Mouse (Mus musculus) ES-Bruce4 (cell line): Measurements from ENCODE around the gene Prkd2.

Experiments used
- CTCF ChIP-seq: IDR thresholded peaks from one replicate; pipeline ENCODE4 v1.8.1; 2011; ENCODE audit warnings: low read depth, low read length
- POLR2A ChIP-seq: IDR thresholded peaks from one replicate; pipeline ENCODE4 v1.8.1; 2011; ENCODE audit warnings: low read length; ENCODE audit not compliant: insufficient read depth

- TF ChIP-seq CTCF (no peak), POLR2A (no peak)
These were observed 64.3 kb downstream of the Prkd2 start for GRCm38 (mm10) chr7:16906889-16907559.
